Mouse (Mus musculus) MEL (cell line): Measurements from ENCODE around the gene Cmklr1.

Experiments used
- CTCF ChIP-seq, 3 experiments: IDR thresholded peaks in 2 of 3; conservative IDR thresholded peaks in 1 of 3; 2 replicates each; pipeline ENCODE4 v1.5.1; 2011 to 2012; ENCODE audit warnings: low read length in 3 of 3, low read depth in 2 of 3, mild to moderate bottlenecking in 2 of 3, improper control_type of control experiment in 1 of 3, inconsistent platforms in 1 of 3, mixed read lengths in 1 of 3, moderate library complexity in 1 of 3; ENCODE audit not compliant: control insufficient read depth in 1 of 3, insufficient read depth in 1 of 3, poor library complexity in 1 of 3, severe bottlenecking in 1 of 3
- EP300 ChIP-seq, 2 experiments: IDR thresholded peaks; 2 replicates each; pipeline ENCODE4 v1.6.1; 2011; ENCODE audit warnings: improper control_type of control experiment in 2 of 2, low read length in 2 of 2, low read depth in 1 of 2, mild to moderate bottlenecking in 1 of 2
- NELFE ChIP-seq: IDR thresholded peaks from 2 replicates; pipeline ENCODE4 v1.6.1; 2011; ENCODE audit warnings: low read depth, low read length, improper control_type of control experiment
- USF1 ChIP-seq: IDR thresholded peaks from 2 replicates; pipeline ENCODE4 v1.6.1; 2014; ENCODE audit warnings: low read depth, mild to moderate bottlenecking, inconsistent platforms, low read length, improper control_type of control experiment, moderate library complexity

- TF ChIP-seq EP300 (IDR thresholded peaks at IDR 0.05; ENCODE audit: low read depth in 1 of 2, low read length in 2 of 2) (no peak), CTCF (IDR thresholded peaks at IDR 0.05 in 2 of 3, conservative IDR thresholded peaks at IDR 0.05 in 1 of 3; ENCODE audit: control insufficient read depth in 1 of 3, insufficient read depth in 1 of 3, low read depth in 2 of 3, low read length in 3 of 3, poor library complexity in 1 of 3, severe bottlenecking in 1 of 3) (no peak), USF1 (no peak), NELFE (no peak)
Observed at GRCm38 (mm10) chr5:113679509-113679908, 29.3 kb upstream of the Cmklr1 start.
